Mouse (Mus musculus): Measurements from ENCODE around the gene Rngtt. TPM values are rescaled to one million over a fixed set of nuclear protein-coding genes. Genes with fewer than 3 reads are reported as not detected.

The Rngtt gene
- polyA plus RNA-seq, 1 experiment from 2014 or later = 33.9 TPM

DNA sequence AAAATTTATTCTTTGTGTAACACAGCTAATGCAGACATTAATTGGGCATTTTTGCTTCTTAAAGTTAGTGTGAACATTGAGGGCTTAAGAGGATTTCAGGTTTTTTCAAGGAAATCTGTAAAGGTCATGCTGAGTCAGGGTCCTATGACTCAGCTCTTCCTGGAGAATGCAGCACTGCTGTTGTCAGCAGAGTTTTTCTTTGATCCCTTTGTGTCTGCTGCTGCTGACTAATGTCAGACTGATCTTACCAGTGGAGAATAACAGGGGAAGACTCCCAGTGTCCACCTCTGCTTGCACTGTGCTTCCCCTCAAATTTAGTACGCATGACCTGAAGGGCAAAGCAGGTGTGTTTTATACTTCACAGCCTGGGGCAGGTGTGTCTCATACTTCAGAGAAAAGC is 27.9 kb downstream of the Rngtt start:
- Histone ChIP-seq H3K9me3 (no peaks in the 10 kb centered on the region), H3K27me3 (no peaks in the 10 kb centered on the region), H3K4me2 (no peak overlapping the region), H3K9ac (no peak overlapping the region), H3K4me3 (replicated peaks) (no peak overlapping the region), H3K4me1 (no peaks in the 10 kb centered on the region), H3K27ac (no peak overlapping the region), H3K36me3 (replicated peaks) (peaks cover 63% of the 10 kb centered on the region)
- no peak for ATAC-seq (ENCODE audit: low FRiP score)
- WGBS = 89% methylated on average over 1 of the region's 1 CpGs

- H3K27me3 ChIP-seq = no peaks in the 10 kb centered on the region
- peaks cover 32% of the 10 kb centered on the region for H3K36me3 ChIP-seq (replicated peaks)
- H3K9me3 ChIP-seq = no peaks in the 10 kb centered on the region
- ATAC-seq (ENCODE audit: low FRiP score) = no peak
- H3K4me3 ChIP-seq (replicated peaks) = no peak overlapping the region
- H3K4me1 ChIP-seq = no peaks in the 10 kb centered on the region
- no peak overlapping the region for H3K9ac ChIP-seq
- 93% methylated on average over 7 of the region's 7 CpGs for WGBS
- no peak overlapping the region for H3K27ac ChIP-seq
- no peak overlapping the region for H3K4me2 ChIP-seq
Measured at GRCm38 (mm10) chr4:33342877-33343731, 33.0 kb downstream of the Rngtt start.

DNA sequence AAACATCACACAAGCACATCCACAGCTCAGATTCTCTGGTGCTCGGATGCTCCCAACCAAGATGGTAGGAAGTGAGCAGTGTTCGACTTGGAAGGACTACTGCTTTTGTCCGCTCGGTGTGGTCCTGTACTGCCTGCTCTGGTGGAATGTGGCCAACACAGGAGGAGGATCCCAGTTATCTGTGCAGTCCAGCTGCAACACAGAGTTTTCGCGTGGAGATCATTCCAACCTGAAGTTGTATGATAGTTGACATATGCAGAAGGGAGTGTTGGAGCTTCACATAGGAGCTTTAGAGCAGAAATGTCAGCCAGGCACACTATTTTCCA is 33.6 kb downstream of the Rngtt start:
- Histone ChIP-seq H3K27me3 (no peaks in the 10 kb centered on the region), H3K36me3 (replicated peaks) (peaks cover 28% of the 10 kb centered on the region), H3K9me3 (no peaks in the 10 kb centered on the region), H3K4me2 (no peak overlapping the region), H3K9ac (no peak overlapping the region), H3K4me1 (no peaks in the 10 kb centered on the region), H3K27ac (no peak overlapping the region), H3K4me3 (replicated peaks) (no peak overlapping the region)
- WGBS = 93% methylated on average over 6 of the region's 6 CpGs
- ATAC-seq (ENCODE audit: low FRiP score) = no peak

- H3K27me3 ChIP-seq = no peaks in the 10 kb centered on the region
- no peak overlapping the region for H3K4me2 ChIP-seq
- H3K9me3 ChIP-seq = no peaks in the 10 kb centered on the region
- H3K36me3 ChIP-seq (replicated peaks) = peaks cover 11% of the 10 kb centered on the region
- no peak overlapping the region for H3K9ac ChIP-seq
- no peaks in the 10 kb centered on the region for H3K4me1 ChIP-seq
- H3K27ac ChIP-seq = no peak overlapping the region
- ATAC-seq (ENCODE audit: low FRiP score) = no peak
- no peak overlapping the region for H3K4me3 ChIP-seq (replicated peaks)
Measured at GRCm38 (mm10) chr4:33363451-33363850, 53.3 kb downstream of the Rngtt start.

DNA sequence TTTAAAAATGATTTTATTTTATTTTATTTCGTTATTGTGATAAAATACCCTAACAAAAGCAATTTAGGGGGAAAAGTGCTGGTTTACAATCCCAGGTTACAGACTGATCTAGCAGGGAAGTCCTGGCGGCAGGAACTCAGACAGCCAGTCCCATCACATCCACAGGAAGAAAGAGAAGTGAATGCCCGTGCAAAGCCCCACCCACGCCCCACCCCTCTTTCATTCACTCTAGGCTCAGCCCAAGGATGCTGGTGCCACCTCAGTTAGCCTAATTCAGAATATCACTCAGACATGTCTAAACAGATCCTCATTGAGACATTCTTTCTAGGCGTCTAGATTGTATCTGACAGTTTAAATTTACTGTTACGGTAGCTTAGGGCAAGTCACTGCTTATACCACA is 64.8 kb downstream of the Rngtt start:
- 66% methylated on average over 6 of the region's 6 CpGs for WGBS
- no peak overlapping the region for H3K27ac ChIP-seq

GRCm38 (mm10) chr4:33377642-33378041 is 67.5 kb downstream of the Rngtt start:
- no peaks in the 10 kb centered on the region for H3K9me3 ChIP-seq
- H3K4me3 ChIP-seq (replicated peaks) = no peak overlapping the region
- H3K4me2 ChIP-seq = no peak overlapping the region
- H3K4me1 ChIP-seq = no peaks in the 10 kb centered on the region
- no peak for ATAC-seq (ENCODE audit: low FRiP score)
- peaks cover 9% of the 10 kb centered on the region; the same call in 1 of the 2 replicates for H3K36me3 ChIP-seq (replicated peaks)
- no peak overlapping the region for H3K27ac ChIP-seq
- no peak overlapping the region for H3K9ac ChIP-seq
- no peaks in the 10 kb centered on the region for H3K27me3 ChIP-seq

More for the DNA sequence above, 64.8 kb downstream of the Rngtt start:
- no peak for ATAC-seq (ENCODE audit: low FRiP score)
- Histone ChIP-seq H3K4me2 (no peak overlapping the region), H3K4me1 (no peaks in the 10 kb centered on the region), H3K36me3 (replicated peaks) (peaks cover 7% of the 10 kb centered on the region), H3K9me3 (no peaks in the 10 kb centered on the region), H3K4me3 (replicated peaks) (no peak overlapping the region), H3K27me3 (no peaks in the 10 kb centered on the region), H3K9ac (no peak overlapping the region)

DNA sequence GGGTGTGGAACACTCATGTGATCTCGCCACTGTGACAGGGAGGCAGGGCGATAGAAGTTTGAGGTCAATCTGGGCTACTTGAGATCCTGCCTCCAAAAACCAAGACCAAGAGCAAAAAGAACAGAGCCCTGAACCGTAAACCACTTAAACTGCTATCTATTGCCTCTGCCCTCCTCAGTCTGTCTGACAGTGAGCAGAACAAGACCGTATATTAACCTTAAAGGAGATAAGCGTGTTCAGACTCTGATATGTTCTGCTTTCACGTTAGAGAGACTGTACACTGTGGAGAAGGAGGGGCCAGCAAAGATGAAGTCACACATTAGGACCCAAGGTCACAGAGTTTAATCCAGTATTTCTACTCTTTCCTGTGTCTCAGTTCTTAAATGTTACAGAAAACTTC is 68.8 kb downstream of the Rngtt start:
- no peaks in the 10 kb centered on the region for H3K4me1 ChIP-seq
- ATAC-seq (ENCODE audit: low FRiP score) = no peak
- H3K36me3 ChIP-seq (replicated peaks) = peaks cover 12% of the 10 kb centered on the region; the same call in 1 of the 2 replicates
- no peaks in the 10 kb centered on the region for H3K9me3 ChIP-seq
- H3K4me2 ChIP-seq = no peak overlapping the region
- 96% methylated on average over 6 of the region's 6 CpGs for WGBS
- H3K9ac ChIP-seq = no peak overlapping the region
- H3K27me3 ChIP-seq = no peaks in the 10 kb centered on the region
- H3K27ac ChIP-seq = no peak overlapping the region
- no peak overlapping the region for H3K4me3 ChIP-seq (replicated peaks)

DNA sequence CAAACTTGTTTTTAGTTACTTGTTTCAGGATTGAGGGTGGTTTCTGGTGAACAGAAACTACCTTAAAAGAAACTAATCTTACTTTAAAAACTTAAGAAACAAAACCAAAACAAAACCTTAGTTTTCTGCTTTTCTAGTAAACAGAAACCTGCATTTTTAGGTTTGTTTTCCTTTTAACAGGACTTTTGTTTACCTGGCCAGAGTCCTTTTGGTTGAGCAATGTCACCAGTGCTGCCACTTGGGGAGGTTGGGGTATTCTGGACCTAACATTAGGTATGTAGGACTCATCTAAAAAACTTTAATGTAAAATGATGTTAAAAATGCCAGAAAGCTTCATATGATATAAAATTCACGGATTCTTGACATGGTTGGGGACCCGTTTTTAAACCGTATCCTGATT is 78.8 kb downstream of the Rngtt start:
- H3K9ac ChIP-seq = no peak overlapping the region
- H3K4me3 ChIP-seq (replicated peaks) = no peak overlapping the region
- H3K9me3 ChIP-seq = no peaks in the 10 kb centered on the region
- no peak for ATAC-seq (ENCODE audit: low FRiP score)
- H3K27ac ChIP-seq = no peak overlapping the region
- no peaks in the 10 kb centered on the region for H3K4me1 ChIP-seq
- WGBS = 96% methylated on average over 3 of the region's 3 CpGs
- H3K4me2 ChIP-seq = no peak overlapping the region
- no peaks in the 10 kb centered on the region; the same call in 1 of the 2 replicates for H3K36me3 ChIP-seq (replicated peaks)
- no peaks in the 10 kb centered on the region for H3K27me3 ChIP-seq

- no peak overlapping the region for H3K27ac ChIP-seq
- ATAC-seq (ENCODE audit: low FRiP score) = peak; percentile 68; the same call in 1 of the 2 replicates
- H3K27me3 ChIP-seq = no peaks in the 10 kb centered on the region
- H3K9me3 ChIP-seq = no peaks in the 10 kb centered on the region
- no peak overlapping the region for H3K9ac ChIP-seq
- no peak overlapping the region for H3K4me3 ChIP-seq (replicated peaks)
- no peaks in the 10 kb centered on the region; the same call in 1 of the 2 replicates for H3K36me3 ChIP-seq (replicated peaks)
- no peak overlapping the region for H3K4me2 ChIP-seq
- H3K4me1 ChIP-seq = no peaks in the 10 kb centered on the region
Measured at GRCm38 (mm10) chr4:33390660-33391059, 80.5 kb downstream of the Rngtt start.

- Histone ChIP-seq H3K4me3 (replicated peaks) (no peak overlapping the region), H3K4me2 (no peak overlapping the region), H3K9ac (no peak overlapping the region), H3K36me3 (replicated peaks) (no peaks in the 10 kb centered on the region), H3K27ac (no peak overlapping the region), H3K9me3 (no peaks in the 10 kb centered on the region), H3K4me1 (no peaks in the 10 kb centered on the region), H3K27me3 (no peaks in the 10 kb centered on the region)
- 93% methylated on average over 2 of the region's 2 CpGs for WGBS
- no peak for ATAC-seq (ENCODE audit: low FRiP score)
Measured at GRCm38 (mm10) chr4:33393437-33393836, 83.3 kb downstream of the Rngtt start.

- WGBS = 61% methylated on average over 3 of the region's 3 CpGs
- Histone ChIP-seq H3K27me3 (no peaks in the 10 kb centered on the region), H3K9me3 (no peaks in the 10 kb centered on the region), H3K9ac (no peak overlapping the region), H3K36me3 (replicated peaks) (no peaks in the 10 kb centered on the region), H3K4me3 (replicated peaks) (no peak overlapping the region), H3K4me2 (no peak overlapping the region), H3K4me1 (no peaks in the 10 kb centered on the region), H3K27ac (no peak overlapping the region)
- ATAC-seq (ENCODE audit: low FRiP score) = peak; percentile 86
Measured at GRCm38 (mm10) chr4:33396222-33397176, 86.4 kb downstream of the Rngtt start.

DNA sequence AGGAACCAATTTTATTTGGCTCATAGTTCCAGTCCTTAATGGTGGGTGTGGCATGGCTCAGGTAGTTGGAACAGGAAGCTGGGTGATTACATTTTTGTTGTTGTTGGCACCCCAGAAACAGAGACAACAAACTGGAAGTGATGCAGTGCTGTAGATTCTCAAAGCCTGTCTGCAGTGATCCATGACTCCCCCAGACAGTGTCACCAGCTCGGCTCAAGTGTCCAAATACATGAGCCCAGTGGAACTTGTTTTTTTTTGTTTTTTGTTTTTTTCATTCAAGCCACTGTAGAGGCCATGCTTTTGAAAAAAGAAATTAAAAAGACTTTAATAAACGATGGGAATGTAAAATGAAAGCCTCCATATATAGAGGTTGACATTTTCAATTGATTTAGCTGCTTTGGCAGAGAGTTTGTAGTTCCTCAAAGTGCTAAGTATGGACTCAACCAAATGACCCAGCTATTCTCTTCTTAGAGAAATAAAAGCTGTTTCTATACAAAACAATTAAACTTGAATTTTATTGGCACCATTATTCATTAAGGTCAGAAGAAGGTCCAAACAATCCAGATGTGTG is 95.7 kb downstream of the Rngtt start:
- Histone ChIP-seq H3K4me2 (no peak overlapping the region), H3K36me3 (replicated peaks) (no peaks in the 10 kb centered on the region), H3K9me3 (no peaks in the 10 kb centered on the region), H3K4me3 (replicated peaks) (no peak overlapping the region), H3K27me3 (no peaks in the 10 kb centered on the region), H3K9ac (no peak overlapping the region), H3K27ac (no peak overlapping the region), H3K4me1 (no peaks in the 10 kb centered on the region)
- 79% methylated on average over 2 of the region's 2 CpGs for WGBS
- no peak for ATAC-seq (ENCODE audit: low FRiP score)
